Mouse (Mus musculus) ovary, adult 18-20 months (tissue): ENCODE results near the gene Nsd1.

Experiments used
- DNase-seq: peaks from one replicate; pipeline ENCODE4 v3.0.0; 2022; ENCODE audit warnings: low spot score, mixed read lengths

Gene Nsd1

DNA sequence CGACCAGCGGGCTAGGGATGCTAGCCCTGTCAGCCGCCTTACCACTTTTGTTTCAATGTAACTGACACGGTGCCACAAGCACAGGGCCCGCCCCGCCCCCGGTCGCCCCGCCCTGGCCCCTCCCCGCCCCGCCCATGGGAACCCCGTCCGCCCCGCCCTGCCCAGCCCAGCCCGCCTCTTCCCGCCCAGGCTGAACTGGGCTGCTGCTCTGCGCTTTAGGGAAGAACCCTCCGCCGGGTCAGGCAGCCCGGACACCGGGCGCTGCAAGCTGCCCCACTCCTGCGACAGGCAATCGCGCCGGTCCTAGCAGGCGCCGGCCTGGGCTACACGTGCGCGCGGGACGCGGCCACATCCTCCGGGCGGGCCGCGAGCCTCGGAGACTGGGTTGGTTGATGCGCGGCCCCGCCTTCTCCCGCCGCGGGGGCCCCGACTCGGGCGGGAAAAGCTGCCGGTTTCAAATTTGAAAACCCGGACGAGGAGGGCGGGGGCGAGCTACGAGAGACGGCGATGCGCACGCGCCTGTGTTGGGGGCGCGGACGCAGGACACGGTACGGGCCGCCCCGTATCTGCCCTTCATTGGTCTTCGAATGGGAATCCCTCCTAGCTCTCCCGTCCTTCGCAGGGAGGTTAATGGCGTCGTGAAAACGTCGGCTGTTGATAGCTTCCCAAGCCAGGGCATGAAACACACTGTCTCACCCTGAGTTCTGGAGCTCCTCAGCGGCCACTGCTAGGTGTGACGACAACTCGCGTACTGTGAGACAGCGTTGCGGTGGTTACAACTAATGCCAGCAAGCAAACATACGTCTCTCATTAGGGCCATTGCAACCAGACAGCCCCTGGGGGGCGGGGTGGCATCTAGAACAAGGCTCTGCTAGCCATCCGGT lies 120.3 kb downstream of the Nsd1 start, which contains the start of gene Mxd3:
Gene Mxd3, minus strand, starts transcription at position 141 of the 884 bp plus-strand sequence.
- peak; percentile 69 for DNase-seq

DNA sequence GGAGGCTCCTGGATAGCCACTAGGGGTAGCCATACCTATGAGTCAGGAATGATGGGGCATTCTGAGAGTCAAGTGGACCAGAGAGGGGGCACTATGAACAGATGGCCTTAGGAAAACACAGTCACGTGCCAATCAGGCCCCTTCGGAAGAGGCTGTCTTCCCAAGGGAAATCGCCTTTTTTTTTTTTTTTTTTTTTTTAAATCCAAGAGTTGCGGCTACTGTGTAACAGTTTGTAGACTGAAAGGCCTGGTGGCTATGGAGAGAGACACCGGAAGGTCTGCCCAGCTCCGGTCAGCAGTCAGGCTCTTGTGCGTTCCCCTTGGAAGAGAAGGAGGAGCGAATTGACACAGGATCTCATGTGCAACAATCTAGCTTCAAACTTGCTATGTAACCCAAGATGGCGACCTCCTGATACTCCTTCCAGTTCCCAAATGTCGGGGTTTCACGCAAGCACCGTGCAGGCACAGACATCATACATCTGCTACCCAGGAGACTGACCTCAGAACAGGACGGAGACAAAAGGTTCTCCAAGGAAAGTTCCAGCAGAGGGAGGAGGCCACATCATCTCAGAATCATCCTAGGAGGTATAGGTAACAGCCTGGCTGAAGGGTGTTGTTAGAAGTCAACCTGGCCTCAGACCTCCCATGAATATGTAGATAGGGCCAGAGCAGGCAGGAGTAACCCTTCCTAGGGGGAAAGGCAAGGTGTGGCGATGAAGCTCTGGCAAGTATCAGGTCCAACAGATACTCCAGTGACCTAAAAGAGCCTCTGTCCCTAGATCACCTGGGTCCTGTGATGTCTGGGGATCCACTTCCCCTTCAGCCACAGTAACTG lies 121.2 kb downstream of the Nsd1 start:
- no peak for DNase-seq

DNA sequence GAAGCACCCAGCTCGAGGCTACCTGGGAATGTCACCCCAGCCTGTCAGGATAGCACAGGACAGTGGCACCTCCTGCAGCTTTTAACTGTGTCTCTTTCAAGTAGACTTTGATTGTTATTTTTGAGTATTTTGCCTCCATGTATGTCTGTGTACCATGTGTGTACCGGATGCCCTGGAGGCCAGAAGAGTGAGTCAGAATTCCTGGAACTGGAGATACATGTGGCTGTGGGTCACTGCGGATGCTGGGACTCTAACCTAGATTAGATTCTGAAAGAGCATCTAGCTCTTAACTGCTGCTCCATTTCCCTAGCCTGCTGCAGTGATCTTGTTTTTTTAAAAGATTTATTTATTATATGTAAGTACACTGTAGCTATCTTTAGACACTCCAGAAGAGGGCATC lies 122.7 kb downstream of the Nsd1 start:
- no peak for DNase-seq

DNA sequence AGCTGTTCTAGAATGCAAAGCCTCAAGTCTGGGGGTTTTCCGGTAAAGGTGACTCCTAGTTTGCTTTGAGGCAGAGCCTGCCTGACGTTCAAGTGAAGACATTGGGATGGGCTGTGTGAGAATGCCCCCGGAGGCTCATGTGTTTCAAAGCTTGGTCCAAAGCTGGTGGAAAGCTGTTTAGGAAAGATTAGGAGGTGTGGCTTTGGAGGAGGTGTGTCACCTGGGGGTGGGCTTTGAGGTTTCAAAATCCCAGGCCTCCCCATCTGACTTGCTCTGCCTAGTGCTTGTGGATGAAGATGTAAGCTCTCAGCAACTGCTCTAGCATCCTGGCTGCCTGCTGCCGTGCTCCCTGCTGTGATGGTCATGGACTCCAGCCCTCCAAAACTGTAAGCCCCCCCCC lies 126.1 kb downstream of the Nsd1 start:
- no peak for DNase-seq

DNA sequence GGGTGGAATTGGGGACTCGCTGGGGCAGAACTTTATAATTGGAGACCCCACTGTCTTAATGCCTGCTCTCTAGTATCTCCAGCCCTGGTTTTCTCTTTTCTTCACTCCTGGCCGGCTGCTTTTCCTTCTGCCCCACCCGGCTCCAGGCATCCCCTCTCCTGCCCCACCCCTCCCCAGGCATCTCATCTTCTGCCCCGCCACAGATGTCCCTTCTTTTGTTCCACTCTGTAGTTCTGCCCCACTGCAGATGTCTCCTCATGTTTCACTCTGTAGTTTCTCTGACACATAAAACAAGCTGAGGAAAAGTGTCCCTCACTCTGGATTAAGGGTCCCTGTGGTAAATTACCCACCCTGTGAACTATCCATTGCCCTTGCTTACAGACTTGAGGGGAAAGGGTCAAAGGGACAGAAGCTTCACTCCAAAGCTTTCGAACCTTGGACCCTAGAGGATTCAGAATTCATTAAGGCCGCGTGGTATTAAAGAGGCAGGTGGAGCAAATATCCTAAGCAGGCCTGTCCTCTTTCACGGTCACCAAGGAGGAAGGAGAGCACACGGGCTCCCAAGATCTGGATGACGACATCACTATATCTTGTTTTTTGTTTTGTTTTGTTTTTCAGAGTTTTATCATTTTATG lies 127.9 kb downstream of the Nsd1 start:
- no peak for DNase-seq

DNA sequence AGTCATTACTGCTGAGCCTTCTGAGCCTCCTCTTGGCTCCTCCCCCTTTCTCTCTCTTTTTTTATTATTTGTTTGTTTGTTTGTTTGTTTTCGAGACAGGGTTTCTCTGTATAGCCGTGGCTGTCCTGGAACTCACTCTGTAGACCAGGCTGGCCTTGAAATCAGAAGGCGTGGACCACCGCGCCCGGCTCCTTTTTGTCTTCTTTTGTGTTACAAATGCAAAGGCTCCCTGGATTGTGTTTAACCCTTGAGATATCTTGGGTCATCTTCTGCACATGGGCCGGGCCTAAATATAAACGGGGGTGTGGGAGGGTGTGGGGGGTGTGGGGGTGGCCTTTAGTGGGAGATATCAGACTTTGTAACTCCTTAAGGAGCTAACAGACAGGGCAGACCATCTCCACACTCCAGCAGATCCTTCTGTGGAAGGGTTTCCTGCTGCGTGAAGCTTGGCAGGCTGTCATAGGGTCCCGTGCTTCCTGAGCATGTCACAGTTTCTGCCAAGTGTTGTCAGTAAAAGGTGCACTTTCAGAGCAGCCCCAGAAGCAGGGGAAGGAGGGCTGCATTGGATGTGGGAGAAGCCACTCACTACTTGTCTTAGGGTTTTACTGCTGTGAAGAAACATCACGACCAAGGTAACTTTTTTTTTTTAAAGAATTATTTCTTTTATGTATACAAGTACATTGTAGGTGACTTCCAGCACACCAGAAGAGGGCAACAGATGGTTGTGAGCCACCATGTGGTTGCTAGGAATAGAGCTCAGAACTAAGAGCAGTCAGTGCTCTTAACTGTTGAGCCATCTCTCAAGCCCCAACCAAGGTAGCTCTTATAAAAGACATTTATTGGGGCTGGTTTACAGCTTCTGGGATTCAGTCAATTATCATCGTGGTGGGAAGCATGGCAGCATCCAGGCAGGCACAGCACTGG lies 128.8 kb downstream of the Nsd1 start:
- no peak for DNase-seq

DNA sequence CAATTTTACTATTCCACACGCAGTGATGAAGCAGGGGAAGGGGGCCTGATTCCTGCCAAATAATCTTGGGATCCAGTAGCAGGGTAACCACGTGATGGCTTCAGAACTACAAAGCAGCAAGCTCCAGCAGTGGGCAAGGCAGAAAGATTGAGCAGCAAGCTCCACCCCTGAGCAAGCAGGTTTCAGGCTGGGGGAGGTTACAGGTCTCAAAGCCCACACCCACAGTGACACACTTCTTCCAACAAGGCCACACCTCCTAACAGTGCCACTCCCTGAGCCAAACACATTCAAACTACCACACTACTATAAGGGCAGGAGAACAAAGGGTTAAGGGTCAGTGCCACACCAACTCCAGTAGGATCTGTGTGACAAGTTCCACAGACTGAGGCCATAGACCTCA lies 129.7 kb downstream of the Nsd1 start:
- no peak for DNase-seq

DNA sequence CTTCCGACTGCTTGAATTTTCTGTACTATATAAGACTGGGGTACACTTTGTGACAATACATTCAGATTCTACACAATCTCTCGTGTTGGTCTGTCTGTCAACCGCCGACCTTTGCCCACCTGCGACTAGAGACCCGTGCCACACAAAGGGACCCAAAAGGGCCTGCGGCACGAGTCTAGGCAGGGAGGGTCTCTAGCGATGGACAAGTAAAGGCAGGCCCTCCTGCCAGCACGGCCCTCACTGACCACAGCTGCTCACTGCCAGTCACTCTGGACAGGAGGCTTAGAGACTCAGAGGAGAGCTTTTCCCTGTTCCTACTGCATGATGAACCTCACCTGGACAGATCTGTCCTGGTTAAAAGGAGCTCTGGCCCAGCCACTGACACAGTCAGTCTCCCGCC lies 132.9 kb downstream of the Nsd1 start:
- no peak for DNase-seq

DNA sequence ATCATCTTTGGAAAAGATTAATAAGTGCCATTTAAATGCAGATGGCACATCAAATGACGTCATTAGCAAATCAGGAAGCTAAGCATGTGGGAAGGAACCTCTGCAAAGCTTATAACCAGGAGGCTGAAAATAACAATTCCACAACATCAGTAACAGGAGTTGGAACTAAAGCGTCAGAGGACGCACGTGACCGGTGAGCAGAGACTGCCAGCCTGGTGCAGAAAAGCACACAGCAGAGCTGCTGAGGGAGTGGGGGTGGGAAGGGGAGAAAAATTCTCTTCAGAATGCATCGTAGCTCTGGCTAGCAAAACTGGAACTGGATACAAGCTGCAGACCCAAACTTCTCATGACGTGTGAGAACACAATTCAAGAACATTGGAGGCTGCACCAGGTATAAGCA lies 134.7 kb downstream of the Nsd1 start:
- no peak for DNase-seq

DNA sequence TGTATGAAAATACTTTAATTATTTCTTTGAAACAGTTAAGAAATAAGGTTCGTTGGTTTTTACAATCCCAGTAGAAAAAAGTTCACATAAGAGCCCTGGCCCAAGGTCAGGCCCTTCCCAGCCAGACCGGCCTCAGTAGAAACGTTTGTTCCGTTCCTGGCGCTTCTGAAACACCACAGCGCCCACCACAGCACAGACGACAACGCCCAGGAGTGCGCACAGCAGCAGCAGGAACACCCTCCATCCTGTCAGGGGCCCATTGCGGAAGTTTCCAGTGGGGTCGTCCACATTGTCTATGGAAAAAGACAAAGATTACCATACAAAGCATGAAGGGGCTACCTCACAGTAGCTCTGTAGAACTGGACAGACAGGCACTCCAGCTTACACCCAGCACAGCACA lies 137.2 kb downstream of the Nsd1 start:
- DNase-seq, result no peak

DNA sequence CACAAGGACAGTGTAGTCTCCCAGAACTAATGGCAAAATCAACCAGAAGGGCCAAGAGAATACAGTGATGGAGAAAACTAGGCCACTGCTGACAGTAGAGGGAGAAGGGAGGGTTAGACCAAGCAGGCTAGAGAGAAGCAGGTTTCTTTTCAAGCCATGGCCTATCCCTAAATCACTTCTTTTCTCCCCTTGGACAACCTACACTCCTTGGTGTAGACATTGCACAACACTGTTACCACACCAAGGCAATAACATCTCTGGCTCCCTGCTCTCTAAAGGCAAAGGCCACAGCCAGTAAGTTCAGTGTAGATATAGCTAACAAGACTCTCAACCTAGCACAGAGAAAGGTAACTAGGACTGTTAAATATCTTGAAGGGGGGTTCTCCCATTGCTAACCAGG lies 151.6 kb downstream of the Nsd1 start:
- DNase-seq, result no peak

DNA sequence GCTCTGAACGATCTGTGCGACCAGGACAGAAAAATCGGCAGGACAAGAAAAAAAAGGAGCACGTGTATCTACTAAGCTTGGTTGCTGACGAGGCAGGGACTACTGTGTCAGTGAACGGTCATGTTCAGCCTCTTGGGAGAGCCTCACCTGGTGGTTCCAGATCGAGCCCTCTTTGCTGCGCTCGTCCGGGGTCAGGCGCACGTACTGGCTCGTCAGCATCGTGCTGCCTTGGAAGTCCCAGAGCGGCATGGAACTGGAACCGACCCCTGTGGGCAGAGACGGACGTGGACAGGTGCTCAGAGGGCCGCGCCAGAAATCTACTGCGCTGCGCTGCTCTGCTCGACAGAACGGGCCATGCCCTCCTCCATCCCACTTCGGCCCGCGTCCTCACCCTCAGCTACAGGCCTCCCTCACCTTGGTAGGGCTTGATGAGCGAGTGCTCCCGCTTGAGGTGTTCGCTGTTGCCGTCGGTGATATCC lies 152.4 kb downstream of the Nsd1 start:
- DNase-seq, result no peak

DNA sequence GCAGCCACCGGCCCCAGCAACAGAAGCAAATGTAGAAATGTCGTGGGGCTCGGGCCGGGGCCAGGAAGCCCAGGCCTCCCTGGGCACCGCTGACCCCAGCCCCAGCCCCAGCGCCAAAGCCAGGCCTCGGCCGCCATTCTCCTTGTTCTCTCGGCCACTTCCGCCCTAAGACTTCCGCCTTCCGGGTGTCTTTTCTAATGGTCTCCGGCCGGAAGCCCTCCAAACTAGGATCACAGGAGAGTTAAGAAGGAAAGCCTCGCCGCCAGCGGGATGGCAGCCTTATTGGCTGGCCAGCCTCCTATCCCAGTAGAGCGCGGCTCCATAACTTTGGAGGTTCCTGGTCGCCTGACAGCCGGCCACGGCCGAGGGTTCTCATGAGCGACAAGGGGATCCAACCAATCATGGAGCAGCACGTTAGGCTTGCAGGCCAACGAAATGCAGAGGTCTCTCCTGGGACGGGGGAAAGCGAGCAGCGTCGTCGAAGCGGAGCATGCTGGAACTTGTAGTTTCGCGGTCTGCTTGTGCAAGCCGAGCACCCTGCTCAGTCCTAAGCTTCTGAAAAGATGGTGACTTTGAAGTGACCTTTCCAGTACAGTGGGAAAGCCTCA lies 153.0 kb downstream of the Nsd1 start, which contains the start of gene Lman2:
Gene Lman2, minus strand, starts transcription at position 331 of the 608 bp plus-strand sequence.
- peak; percentile 97 for DNase-seq
